Mouse (Mus musculus): ENCODE measurements at regions not wholly inside any gene's neighbourhood (a gene's known extent, or its start where the extent isn't known, plus 50 kb on each side); places are given as distances from the start of the nearest gene placed in this dataset.

DNA sequence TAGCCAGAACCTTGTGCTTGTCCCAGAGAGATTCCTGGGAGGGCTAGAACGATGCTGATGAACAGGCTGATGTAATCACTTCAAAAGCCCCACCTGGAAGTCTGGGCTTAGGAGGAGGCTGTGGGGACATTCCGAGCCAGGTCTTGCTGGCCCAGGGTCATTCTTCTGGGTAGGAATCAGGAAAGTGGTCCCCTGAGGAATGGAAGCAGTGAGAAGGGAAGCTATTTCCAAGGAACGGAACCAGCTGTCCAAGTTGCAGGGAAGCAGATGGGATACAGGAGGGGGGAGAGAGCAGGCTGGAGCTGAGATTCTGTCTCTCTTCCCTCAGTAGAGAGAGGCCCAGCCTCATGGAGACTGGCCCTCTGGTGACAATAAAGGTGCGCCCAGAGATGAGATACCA is 243.9 kb downstream of the Tcf7l2 start:
- H3K4me2 ChIP-seq = no peak overlapping the region
- no peaks in the 10 kb centered on the region for H3K36me3 ChIP-seq
- H3K27me3 ChIP-seq = no peaks in the 10 kb centered on the region
- H3K9me3 ChIP-seq (replicated peaks) = no peaks in the 10 kb centered on the region
- H3K4me1 ChIP-seq = 0 out of 2 replicates have a peak, but pooled peaks cover 3% of the 10 kb centered on the region
- H3K27ac ChIP-seq = no peak overlapping the region
- no peak overlapping the region for H3K9ac ChIP-seq
- no peak for ATAC-seq (replicated peaks; ENCODE audit: low FRiP score)
- H3K4me3 ChIP-seq (replicated peaks) = no peak overlapping the region
- WGBS = 59% methylated on average over 4 of the region's 4 CpGs

GRCm38 (mm10) chr19:55991791-55992726 is 250.4 kb downstream of the Tcf7l2 start:
- Histone ChIP-seq H3K4me2 (no peak overlapping the region), H3K36me3 (no peaks in the 10 kb centered on the region), H3K4me3 (replicated peaks) (no peak overlapping the region), H3K27me3 (no peaks in the 10 kb centered on the region), H3K9me3 (replicated peaks) (no peaks in the 10 kb centered on the region), H3K9ac (no peak overlapping the region), H3K4me1 (no peaks in the 10 kb centered on the region), H3K27ac (no peak overlapping the region)
- WGBS = 65% methylated on average over 21 of the region's 21 CpGs
- ATAC-seq (replicated peaks; ENCODE audit: low FRiP score) = no peak

- Histone ChIP-seq H3K36me3 (no peaks in the 10 kb centered on the region), H3K9ac (no peak overlapping the region), H3K27ac (no peak overlapping the region), H3K9me3 (replicated peaks) (no peaks in the 10 kb centered on the region), H3K4me3 (replicated peaks) (no peak overlapping the region), H3K27me3 (no peaks in the 10 kb centered on the region), H3K4me1 (no peaks in the 10 kb centered on the region), H3K4me2 (no peak overlapping the region)
- no peak for ATAC-seq (replicated peaks; ENCODE audit: low FRiP score)
- 74% methylated on average over 5 of the region's 5 CpGs for WGBS
Observed at GRCm38 (mm10) chr19:55992727-55993066, 251.1 kb downstream of the Tcf7l2 start.

- no peak for ATAC-seq (replicated peaks; ENCODE audit: low FRiP score)
- H3K4me2 ChIP-seq = no peak overlapping the region
- 63% methylated on average over 2 of the region's 2 CpGs for WGBS
- peaks cover 10% of the 10 kb centered on the region for H3K4me1 ChIP-seq
- no peaks in the 10 kb centered on the region for H3K27me3 ChIP-seq
- H3K27ac ChIP-seq = no peak overlapping the region
- no peaks in the 10 kb centered on the region for H3K36me3 ChIP-seq
- H3K9me3 ChIP-seq (replicated peaks) = no peaks in the 10 kb centered on the region
- no peak overlapping the region for H3K4me3 ChIP-seq (replicated peaks)
- no peak overlapping the region for H3K9ac ChIP-seq
Observed at GRCm38 (mm10) chr19:55995721-55996120, 254.1 kb downstream of the Tcf7l2 start.

DNA sequence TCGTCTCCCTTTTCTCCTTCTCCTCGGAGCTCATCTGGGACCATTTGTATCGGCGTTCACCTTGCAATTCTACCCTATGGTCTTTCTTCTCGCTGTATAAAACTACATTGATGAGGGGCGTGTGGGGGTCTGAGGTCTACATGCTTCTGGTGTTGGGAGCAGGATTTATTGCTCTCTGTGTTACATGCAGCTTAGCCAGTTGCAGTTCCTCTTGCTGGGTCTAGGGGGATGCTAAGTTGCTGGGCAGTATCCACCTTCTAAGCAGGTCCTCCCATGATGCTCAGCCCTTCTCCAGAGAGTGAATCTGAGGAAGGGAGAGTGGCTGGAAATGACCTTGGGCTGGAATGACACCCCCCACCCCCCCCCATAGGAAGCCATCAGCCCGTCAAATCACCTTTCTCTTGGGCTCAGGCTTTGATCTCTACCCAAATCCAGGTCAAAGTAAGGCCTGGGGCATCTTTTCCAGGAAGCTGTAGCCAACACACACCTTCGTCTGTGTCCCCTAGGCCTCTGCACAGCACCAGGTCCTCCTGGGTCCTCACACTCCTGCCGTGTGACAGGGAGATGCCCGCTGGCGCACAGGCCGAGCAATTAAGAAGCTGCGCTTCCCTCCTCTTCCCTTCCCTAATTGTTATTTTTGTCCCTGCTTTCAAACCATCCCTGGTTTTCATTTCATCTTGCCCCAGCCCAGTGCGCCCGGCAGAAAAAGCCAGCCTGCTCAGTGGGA is 257.0 kb downstream of the Tcf7l2 start:
- Histone ChIP-seq H3K36me3 (no peaks in the 10 kb centered on the region), H3K4me1 (peaks cover 10% of the 10 kb centered on the region), H3K9me3 (replicated peaks) (no peaks in the 10 kb centered on the region), H3K4me3 (replicated peaks) (no peak overlapping the region), H3K27ac (0 out of 2 replicates have a peak overlapping the region, but pooled peaks have one; percentile 34), H3K27me3 (no peaks in the 10 kb centered on the region), H3K9ac (no peak overlapping the region), H3K4me2 (no peak overlapping the region)
- WGBS = 58% methylated on average over 15 of the region's 15 CpGs
- ATAC-seq (replicated peaks; ENCODE audit: low FRiP score) = 0 out of 2 replicates have a peak, but pooled peaks have one; percentile 40

- 78% methylated on average over 3 of the region's 3 CpGs for WGBS
- Histone ChIP-seq H3K9me3 (replicated peaks) (no peaks in the 10 kb centered on the region), H3K4me3 (replicated peaks) (no peak overlapping the region), H3K4me1 (peaks cover 10% of the 10 kb centered on the region), H3K27me3 (no peaks in the 10 kb centered on the region), H3K27ac (no peak overlapping the region), H3K36me3 (no peaks in the 10 kb centered on the region), H3K4me2 (no peak overlapping the region), H3K9ac (no peak overlapping the region)
- ATAC-seq (replicated peaks; ENCODE audit: low FRiP score) = no peak
Observed at GRCm38 (mm10) chr19:55999409-55999808, 257.8 kb downstream of the Tcf7l2 start.

GRCm38 (mm10) chr19:56001428-56001827 is 259.8 kb downstream of the Tcf7l2 start:
- no peak for ATAC-seq (replicated peaks; ENCODE audit: low FRiP score)
- WGBS = 74% methylated on average over 3 of the region's 3 CpGs
- Histone ChIP-seq H3K9me3 (replicated peaks) (no peaks in the 10 kb centered on the region), H3K9ac (no peak overlapping the region), H3K36me3 (no peaks in the 10 kb centered on the region), H3K27me3 (no peaks in the 10 kb centered on the region), H3K4me2 (no peak overlapping the region), H3K4me1 (peaks cover 14% of the 10 kb centered on the region), H3K4me3 (replicated peaks) (no peak overlapping the region), H3K27ac (no peak overlapping the region)

GRCm38 (mm10) chr19:56005886-56006285 is 264.3 kb downstream of the Tcf7l2 start:
- ATAC-seq (replicated peaks; ENCODE audit: low FRiP score) = no peak
- Histone ChIP-seq H3K4me1 (0 out of 2 replicates have a peak, but pooled peaks cover 4% of the 10 kb centered on the region), H3K9ac (no peak overlapping the region), H3K36me3 (no peaks in the 10 kb centered on the region), H3K9me3 (replicated peaks) (peaks cover 4% of the 10 kb centered on the region; the same call in 1 of the 2 replicates), H3K27ac (no peak overlapping the region), H3K4me2 (no peak overlapping the region), H3K27me3 (no peaks in the 10 kb centered on the region), H3K4me3 (replicated peaks) (no peak overlapping the region)
- WGBS = 49% methylated on average over 6 of the region's 6 CpGs

DNA sequence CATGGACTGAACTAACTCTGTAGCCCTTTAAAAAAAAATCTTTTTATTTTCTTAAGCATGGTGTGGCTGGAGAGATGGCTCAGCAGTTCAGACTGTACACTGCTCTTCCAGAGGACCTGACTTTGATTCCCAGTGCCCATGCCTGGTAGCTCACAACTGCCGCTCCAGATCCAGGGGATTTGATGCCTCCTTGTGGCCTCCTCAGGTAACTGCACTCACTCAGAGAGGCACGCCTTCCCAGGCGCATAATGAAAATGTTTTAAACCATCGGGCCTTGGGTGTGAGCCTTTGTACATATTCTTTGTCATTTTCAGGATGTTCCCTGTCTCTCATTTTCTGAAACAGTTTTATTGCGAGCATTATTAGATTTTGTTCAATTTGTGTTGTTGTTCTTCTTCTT is 265.8 kb downstream of the Tcf7l2 start:
- Histone ChIP-seq H3K9ac (no peak overlapping the region), H3K4me3 (replicated peaks) (no peak overlapping the region), H3K27ac (no peak overlapping the region), H3K27me3 (no peaks in the 10 kb centered on the region), H3K4me2 (no peak overlapping the region), H3K4me1 (0 out of 2 replicates have a peak, but pooled peaks cover 4% of the 10 kb centered on the region), H3K9me3 (replicated peaks) (peaks cover 4% of the 10 kb centered on the region; the same call in 1 of the 2 replicates), H3K36me3 (no peaks in the 10 kb centered on the region)
- 95% methylated on average over 5 of the region's 5 CpGs for WGBS
- no peak for ATAC-seq (replicated peaks; ENCODE audit: low FRiP score)

- Histone ChIP-seq H3K4me3 (replicated peaks) (no peak overlapping the region), H3K27ac (no peak overlapping the region), H3K4me2 (no peak overlapping the region), H3K9ac (no peak overlapping the region), H3K4me1 (peaks cover 9% of the 10 kb centered on the region; the same call in 1 of the 2 replicates), H3K9me3 (replicated peaks) (peaks cover 4% of the 10 kb centered on the region; the same call in 1 of the 2 replicates), H3K36me3 (no peaks in the 10 kb centered on the region), H3K27me3 (no peaks in the 10 kb centered on the region)
- WGBS = 94% methylated on average over 7 of the region's 7 CpGs
- ATAC-seq (replicated peaks; ENCODE audit: low FRiP score) = no peak
Observed at GRCm38 (mm10) chr19:56010766-56011165, 269.1 kb downstream of the Tcf7l2 start.

GRCm38 (mm10) chr19:56011292-56011691 is 269.7 kb downstream of the Tcf7l2 start:
- ATAC-seq (replicated peaks; ENCODE audit: low FRiP score) = no peak

More at GRCm38 (mm10) chr19:56011292-56011691, 269.7 kb downstream of the Tcf7l2 start:
- H3K4me2 ChIP-seq = no peak overlapping the region
- peaks cover 4% of the 10 kb centered on the region; the same call in 1 of the 2 replicates for H3K9me3 ChIP-seq (replicated peaks)
- no peaks in the 10 kb centered on the region for H3K27me3 ChIP-seq
- H3K4me3 ChIP-seq (replicated peaks) = no peak overlapping the region
- no peak overlapping the region for H3K9ac ChIP-seq
- H3K27ac ChIP-seq = no peak overlapping the region
- H3K4me1 ChIP-seq = peaks cover 7% of the 10 kb centered on the region; the same call in 1 of the 2 replicates
- no peaks in the 10 kb centered on the region for H3K36me3 ChIP-seq
